Mouse (Mus musculus) kidney, adult 2 months (tissue): ENCODE measurements around the gene Scrt2.

Source experiments
- CTCF ChIP-seq: fragments of 200-500 bp; conservative IDR thresholded peaks from 2 replicates; pipeline ENCODE4 v1.5.1; 2011; ENCODE audit warnings: low read depth, mild to moderate bottlenecking, control low read depth, low read length, moderate library complexity, mixed read lengths; ENCODE audit not compliant: insufficient read depth, insufficient read length
- POLR2A ChIP-seq: fragments of 200-500 bp; IDR thresholded peaks from one replicate; pipeline ENCODE4 v1.6.1; 2011; ENCODE audit warnings: low read depth, low read length, control low read depth

- TF ChIP-seq CTCF, result no peak; the same call in 1 of the 2 replicates
- TF ChIP-seq POLR2A, result no peak
These were observed 47.3 kb downstream of the Scrt2 start for GRCm38 (mm10) chr2:152128597-152128996.
